Mouse (Mus musculus) layer of hippocampus, postnatal 14 days (tissue): ENCODE data around the gene Mtmr6. TPM values are rescaled to one million over a fixed set of nuclear protein-coding genes. Genes with fewer than 3 reads are reported as not detected.
"Not testable (repeated sequence)": the region's sequence is repeated elsewhere in the genome, so short reads cannot be mapped to it uniquely, and the experiment has no call there.

Experiments
- DNase-seq, 2 experiments: peaks; one replicate each; pipeline ENCODE4 v3.0.0; 2021 to 2022; ENCODE audit warnings: low spot score in 2 of 2, mixed read lengths in 1 of 2
- microRNA-seq, 2 experiments: library from miRNA; unstranded; fragments of <30 nt; microRNA quantifications; one replicate each; pipeline ENCODE4 v1.2.0; 2021
- total RNA-seq, 2 experiments: library from RNA; stranded (reverse); gene quantifications; 2 replicates each; pipeline ENCODE4 v1.2.3; 2021

Mtmr6 gene
- total RNA-seq, 2 experiments from 2014 or later, result 102 to 106 TPM

DNA sequence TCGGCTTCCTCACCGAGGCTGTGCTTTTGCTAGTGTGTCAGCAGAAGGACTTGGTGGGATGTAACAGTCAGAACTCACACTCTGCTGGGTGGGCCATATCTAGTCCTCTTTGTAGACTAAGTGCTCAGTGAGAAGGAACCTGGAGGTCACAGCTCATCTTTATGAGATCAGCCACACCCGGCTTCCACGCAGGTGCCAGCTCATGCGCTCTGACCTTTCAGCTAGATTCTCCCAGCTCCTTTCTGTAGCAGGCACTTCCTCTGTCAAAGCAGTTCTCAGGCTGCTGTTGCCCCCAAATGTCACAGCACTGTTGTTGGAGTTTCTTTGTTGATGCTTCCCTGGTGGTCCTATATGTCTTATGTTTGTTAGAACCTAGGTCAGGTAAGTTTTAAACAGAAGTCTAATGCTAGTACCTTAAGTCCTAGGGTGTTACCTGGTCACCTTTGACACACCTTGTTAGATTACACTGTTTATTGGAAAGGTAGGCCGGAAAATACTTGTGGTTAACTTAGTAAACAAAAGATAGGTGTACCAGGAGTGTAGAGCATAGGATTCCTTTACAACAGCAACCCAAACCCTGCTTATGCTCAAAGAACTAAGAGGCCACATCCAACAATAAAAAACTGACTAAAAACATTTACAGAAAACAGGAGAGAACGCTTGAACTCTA is 21.3 kb downstream of the Mtmr6 start:
- no peak for DNase-seq

DNA sequence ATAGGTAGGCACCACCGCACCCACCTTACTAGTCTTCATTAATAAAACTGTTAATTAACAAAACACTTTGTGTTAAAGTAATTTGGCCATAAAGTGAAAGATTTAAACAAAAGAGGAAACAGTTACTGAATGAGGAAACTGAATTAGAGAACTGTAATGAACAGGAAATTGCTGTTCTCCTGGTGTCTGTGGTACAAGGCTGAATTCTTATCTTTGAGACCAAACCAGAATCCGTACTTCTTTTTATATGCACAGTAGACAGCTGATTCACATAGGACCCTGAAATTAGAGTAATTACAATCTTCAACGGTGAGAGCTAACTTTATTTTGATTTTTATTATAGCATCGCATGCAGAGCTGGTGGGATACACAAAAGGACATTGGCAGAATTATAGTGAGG is 25.3 kb downstream of the Mtmr6 start:
- no peak for DNase-seq

DNA sequence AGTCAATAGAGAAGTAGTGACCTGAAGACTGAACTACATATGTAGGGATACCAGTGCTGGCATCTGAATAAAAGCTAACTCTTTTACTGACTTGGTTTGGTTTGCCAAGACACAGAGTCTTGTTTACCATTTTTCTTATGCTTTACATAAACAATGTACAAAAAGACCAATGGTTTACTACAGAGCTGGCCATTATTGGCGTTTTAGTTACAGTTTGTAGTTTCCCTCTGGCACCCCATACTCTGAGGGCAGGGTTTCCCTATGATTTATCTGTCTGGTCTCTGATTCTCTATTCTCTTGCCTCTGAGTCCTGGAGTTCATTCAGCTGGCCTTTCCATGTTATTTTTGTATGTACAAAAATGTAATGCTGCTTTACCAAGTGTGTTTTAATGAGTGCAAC is 30.5 kb downstream of the Mtmr6 start:
- no peak for DNase-seq

DNA sequence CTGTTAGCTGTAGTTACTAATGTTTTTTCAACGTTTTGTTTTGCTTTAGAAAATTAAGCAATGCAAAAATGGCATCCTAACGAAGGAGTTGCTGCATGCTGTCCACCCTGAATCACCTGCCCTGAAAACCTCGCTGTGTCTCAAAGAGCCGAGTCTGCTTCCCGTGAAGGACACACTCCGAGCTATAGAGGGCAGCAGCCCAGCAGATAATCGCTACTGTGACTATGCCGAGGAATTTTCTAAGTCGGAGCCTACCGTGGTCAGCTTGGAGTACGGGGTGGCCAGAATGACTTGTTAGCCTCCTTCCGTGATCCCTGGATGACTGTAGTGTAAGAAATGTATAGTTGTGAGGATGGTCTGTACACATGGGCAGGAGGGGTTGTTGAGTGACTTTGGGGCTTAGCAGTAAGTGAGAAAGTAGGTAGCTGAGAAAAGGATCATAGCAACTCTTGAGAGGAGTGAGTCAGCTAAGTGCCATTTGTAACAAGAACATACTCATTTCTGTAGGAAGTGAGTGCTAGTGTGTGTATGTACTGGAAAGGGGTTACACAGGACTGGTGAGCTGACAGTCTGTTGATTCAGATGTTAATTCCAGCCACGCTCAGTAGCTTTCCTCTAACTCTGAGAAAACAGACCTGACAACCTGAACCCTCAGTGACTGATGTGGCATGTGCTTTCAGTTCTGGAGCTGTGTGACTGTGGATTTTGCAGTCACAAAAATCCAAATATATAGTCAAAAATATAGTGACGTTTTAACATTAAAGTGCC is 35.4 kb downstream of the Mtmr6 start:
- DNase-seq, result no peak

DNA sequence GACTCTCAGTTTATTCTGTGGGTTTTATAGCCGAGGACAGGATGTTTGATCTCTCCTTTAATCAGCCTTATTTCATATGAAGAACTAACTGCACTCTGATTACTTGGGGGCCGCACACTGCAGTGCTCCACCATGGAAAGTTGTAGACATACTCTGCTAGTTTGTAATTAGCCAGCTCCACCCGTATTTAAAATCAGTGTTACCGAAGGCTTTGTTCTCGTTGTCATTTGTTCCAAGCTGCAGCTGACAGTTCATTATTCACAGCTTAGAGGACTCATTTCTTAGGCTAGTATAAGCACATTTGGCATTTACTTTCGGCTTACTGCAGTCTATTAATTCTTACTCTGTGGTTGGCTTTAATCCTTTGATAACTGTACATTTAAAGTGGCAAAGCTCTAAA is 36.0 kb downstream of the Mtmr6 start:
- DNase-seq, result no peak

DNA sequence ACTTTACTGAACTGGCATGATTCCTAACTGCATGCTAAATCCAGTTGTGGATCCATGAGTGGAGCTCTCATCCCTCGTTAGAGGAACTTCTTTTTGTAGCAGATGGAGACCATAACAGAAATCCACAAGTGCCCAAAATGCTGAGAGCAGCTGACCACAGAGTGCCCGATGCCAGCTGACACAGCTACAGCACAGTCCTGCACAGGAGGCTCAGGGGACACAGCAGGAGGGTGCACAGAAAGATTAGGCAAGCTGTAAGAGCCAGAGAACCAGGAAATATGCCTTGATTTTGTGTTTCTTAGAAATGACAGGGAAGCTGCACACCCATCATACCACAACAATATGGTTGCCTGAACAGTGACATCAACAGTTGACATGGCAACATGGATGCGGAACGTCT is 37.4 kb downstream of the Mtmr6 start:
- DNase-seq, result no peak

DNA sequence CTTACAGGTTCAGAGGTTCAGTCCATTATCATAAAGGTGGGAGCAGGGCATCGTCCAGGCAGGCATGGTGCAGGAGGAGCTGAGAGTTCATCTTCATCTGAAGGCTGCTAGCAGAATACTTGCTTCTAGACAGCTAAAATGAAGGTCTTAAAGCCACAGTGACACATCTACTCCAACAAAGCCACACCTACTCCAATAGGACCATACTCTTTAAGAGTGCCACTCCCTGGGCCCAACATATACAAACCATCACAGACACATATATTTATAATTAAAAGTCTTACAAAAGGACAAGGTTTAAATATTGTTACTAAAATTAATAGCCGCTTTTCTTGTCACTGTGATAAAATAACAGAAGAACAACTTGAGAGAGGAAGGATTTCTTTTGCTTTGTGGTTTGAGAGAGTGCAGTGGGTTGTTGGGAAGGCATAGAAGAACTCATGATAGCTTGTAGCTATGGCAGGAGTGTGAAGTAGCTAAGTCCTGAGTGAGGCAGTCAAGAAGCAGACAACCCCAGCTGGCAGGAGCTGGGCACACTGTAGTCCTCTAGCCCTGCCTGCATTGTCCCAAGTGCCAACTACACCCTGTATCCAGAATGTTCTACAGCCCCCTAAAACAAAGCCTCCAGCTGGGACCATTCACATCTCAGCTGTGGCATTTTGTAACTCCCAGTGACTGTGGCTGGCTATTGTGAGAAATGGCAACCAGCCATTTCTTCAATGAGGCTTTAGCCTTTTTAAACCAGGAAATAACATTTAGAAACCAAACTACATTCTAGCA is 39.6 kb downstream of the Mtmr6 start:
- peak; percentile 19 to 49 for DNase-seq

DNA sequence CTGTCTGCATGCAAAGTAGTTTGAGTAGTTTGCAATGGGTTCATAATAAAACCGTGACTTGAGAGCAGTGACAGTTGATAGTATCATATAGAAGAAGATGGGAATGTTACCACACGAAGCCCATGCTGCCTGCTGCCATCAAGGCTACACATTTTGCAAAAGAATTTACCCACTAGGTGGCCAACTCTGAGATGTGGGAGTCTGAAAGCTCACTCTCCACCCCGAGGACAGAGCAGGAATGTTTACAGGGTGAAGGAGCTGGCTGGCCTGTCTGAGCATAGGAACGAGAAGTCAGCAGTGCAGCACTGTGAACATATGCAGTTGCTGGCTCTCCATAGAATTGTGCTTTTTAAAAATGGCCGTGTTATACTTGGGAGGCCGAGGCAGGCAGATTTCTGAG is 43.1 kb downstream of the Mtmr6 start:
- DNase-seq, result no peak

DNA sequence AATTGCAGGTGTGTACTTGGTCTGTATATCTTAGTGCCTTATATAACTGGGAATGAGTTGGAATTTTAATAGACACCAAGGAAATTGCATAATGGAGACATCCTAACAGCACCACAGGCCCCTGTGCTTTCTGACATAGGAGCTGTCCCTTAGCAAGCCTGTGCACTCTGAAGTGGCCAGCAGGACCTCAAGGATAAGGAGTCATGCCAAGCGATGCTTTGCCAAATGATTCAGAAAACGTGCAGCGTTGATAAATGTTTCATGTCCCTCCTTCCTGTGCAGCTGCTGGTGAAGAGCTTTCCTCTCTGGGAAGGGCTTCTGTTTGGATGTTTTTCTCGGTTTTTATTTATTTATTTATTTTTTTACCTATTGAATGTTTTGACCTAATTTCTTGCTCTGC is 45.7 kb downstream of the Mtmr6 start:
- DNase-seq, result no peak

DNA sequence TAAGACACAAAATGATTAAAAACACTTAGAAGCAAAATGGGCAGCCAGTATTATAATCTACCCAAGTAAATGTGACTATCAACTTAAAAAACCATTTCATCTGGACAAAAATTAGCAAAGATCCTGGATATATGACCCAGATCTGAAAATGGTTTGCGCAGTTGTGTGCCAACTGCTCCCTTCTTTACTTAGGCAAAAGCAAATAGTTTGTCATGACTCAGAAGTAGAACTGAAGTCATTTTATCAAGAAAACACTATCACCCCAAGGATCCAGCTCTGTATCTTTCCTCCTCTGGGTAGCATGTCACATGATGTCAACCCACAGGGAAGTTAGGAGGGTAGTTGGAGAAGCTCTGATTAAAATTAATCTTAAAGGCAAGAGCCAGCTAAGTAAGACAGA is 54.2 kb downstream of the Mtmr6 start:
- no peak for DNase-seq

DNA sequence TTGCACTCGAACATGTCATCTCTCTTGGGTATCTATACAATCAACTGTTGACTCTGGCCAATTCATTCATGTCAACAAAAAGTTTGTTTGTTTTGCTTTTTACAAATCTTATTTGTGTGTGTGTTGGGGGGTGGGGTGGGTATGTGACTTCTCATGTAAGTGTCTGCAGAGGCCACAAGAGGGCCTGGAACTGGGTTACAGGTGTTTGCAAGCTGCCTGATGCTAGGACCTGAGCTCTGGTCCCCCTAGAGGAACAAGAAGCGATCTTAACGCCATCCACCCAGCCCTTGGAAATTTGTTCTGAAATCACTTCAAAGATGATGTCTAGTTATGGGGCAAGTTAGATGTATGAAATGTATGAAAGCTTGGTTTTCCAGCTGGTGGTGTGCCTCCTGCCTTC is 55.8 kb downstream of the Mtmr6 start:
- no peak for DNase-seq

DNA sequence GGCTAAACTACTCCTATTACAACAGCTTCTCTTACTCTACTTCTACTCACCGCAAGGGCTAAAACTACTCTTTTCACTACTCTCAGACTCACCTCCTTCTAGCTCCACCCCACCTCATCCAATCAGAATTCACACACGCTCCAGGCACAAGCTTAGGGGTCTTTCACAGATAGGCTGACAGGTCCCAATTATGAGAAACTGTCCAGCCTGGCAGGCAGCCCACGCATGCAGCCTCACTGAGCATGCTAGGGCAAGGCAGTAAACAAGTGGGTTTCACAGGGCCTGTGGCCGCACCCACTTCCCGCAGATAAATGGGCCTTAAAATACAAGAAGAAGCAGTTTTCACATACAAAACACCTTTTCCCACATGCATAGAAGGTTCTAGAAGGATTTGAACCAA is 75.0 kb downstream of the Mtmr6 start:
- not testable (repeated sequence) for DNase-seq

DNA sequence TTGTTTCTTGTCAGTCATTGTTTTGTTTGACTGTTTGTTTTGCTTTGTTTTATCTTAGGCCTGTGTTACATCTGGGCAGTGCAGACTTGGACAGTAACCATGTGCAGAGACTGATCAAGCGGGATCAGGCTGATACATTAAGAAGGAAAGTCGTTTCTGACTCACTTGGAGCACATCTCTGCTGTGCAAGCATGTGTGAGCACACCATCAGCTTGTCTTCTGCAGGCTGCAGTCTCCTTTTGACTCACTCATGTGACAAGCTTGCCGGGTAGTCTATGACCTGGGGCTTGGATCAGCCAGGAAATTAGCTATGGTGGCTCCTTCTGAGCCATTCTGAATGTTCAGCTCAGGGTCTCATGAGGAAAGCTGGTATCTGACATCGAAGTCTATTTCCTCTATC is 75.5 kb downstream of the Mtmr6 start:
- DNase-seq, result no peak

DNA sequence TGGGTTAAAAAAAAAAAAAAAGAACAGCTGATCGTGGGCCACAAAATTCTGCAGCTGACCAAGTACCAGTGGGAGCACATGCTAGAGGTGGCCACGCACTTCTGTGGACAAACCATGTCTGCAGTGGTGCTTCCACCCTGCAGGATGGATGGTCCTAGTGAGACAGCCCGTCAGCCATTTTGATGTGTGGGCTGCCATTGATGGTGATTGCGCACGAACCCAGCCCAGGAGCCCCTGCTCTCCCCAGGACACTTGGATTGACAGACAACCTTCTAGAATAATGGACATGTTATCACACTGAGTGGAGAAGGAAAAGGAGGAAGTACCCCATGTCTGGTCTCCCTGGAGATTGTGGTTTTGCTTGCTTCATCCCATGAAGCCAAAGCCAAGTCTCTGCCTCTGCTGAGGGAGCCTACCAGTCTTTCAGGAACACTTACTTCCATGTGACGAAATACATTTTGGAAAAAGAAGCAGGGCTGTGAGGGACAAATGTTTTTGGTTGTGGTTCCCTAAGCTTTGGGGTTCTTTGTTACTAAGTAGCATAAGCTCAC is 80.4 kb downstream of the Mtmr6 start:
- DNase-seq, result no peak

Small RNA genes lying within 50 kb of the gene (microRNA-seq; reads per million reads assigned to microRNA genes)
- gene Mir719, result 0 reads per million in 2 experiments

Other genes with a start within 250 kb of the Mtmr6 start
- 10 to 100 TPM; 51.4 to 61.8 TPM for gene Atp8a2, start 68.0 kb upstream of the Mtmr6 start, total RNA-seq
- gene Nupl1, start 13.8 kb upstream of the Mtmr6 start, total RNA-seq, result not detected
- 10 to 100 TPM; 82.2 to 86.4 TPM for gene Gm49336, start 13.7 kb upstream of the Mtmr6 start, total RNA-seq
- 10 to 100 TPM; 44.0 to 44.2 TPM for gene Amer2, start 108.0 kb downstream of the Mtmr6 start, total RNA-seq